32 mouse cellular contexts compared by ENCODE assay signal in the genomic region with DNA sequence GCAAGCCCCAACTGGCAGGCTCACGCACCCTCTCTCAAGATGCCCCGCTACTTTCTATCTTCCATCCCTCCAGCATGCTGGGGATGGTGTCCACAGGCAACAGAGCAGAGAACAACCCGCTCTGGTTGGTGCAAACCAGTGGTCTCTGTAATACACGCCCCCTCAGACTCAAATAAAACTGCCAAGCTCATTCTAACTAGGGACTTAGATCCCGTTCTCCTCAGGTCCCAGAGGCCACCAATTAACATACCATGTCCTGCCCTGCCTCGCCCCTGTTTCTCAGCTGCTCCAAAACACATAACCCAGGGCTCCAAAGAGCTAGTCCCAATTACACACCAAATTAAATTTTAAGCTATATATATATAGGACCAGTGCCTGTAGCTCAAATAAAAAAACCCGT. TPM values are rescaled to one million over a fixed set of nuclear protein-coding genes. Genes with fewer than 3 reads are reported as not detected.
DNase-seq lines count a peak whose midpoint lies in the region; ATAC-seq and TF ChIP-seq lines count a peak whose summit lies in the region.
"Had no signal": no experiment of that assay in that cellular context is flagged by ENCODE, and none has a peak within 500 bp of the region (broad histone marks: within the 10 kb centered on the region; RNA-seq: fewer than 3 reads in every experiment).

No protein-coding gene starts in this region.

- ATAC-seq in intestine, embryonic 15.5 days: 0 out of 2 replicates have a peak, but pooled peaks have one; percentile 21
- ATAC-seq in intestine, postnatal 0 days: no peak
- peak; percentile 54; the same call in 1 of the 2 replicates for ATAC-seq in neural tube, embryonic 14.5 days (ENCODE audit: low read depth)
- ATAC-seq in limb, embryonic 12.5 days (ENCODE audit: insufficient number of reproducible peaks, insufficient read depth, low FRiP score, low TSS enrichment, low read depth): peak; percentile 89
- ATAC-seq: CD4-positive, CD25-positive, alpha-beta regulatory T cell, adult 4 months; forebrain, embryonic 14.5 days; inflammation-experienced regulatory T-cells, adult 6 months; midbrain, embryonic 16.5 days had no signal

- H3K27ac ChIP-seq in intestine, embryonic 15.5 days: no peak overlapping the region
- H3K27ac ChIP-seq in intestine, postnatal 0 days (ENCODE audit: low read depth, low read length): no peak overlapping the region
- no peak overlapping the region for H3K27ac ChIP-seq in neural tube, embryonic 14.5 days (ENCODE audit: low read depth, low read length)
- H3K27ac ChIP-seq in limb, embryonic 12.5 days: peak overlapping the region; percentile 83
- H3K27ac ChIP-seq: heart, embryonic 10.5 days; heart, embryonic 15.5 days; hindbrain, embryonic 14.5 days; left cerebral cortex, adult 2 months; liver, embryonic 14.5 days; midbrain, embryonic 10.5 days; neural tube, embryonic 12.5 days; stomach, postnatal 0 days had no signal

- no peaks in the 10 kb centered on the region for H3K36me3 ChIP-seq in intestine, embryonic 15.5 days
- H3K36me3 ChIP-seq in intestine, postnatal 0 days (ENCODE audit: control insufficient read depth, insufficient read depth): no peaks in the 10 kb centered on the region
- no peaks in the 10 kb centered on the region for H3K36me3 ChIP-seq in neural tube, embryonic 14.5 days (ENCODE audit: control insufficient read depth, insufficient read depth, low read length)
- H3K36me3 ChIP-seq in limb, embryonic 12.5 days: no peaks in the 10 kb centered on the region
- H3K36me3 ChIP-seq: heart, embryonic 10.5 days; heart, embryonic 15.5 days; midbrain, embryonic 10.5 days; neural tube, embryonic 12.5 days had no signal

- no peak overlapping the region for H3K9ac ChIP-seq in intestine, embryonic 15.5 days
- no peak overlapping the region for H3K9ac ChIP-seq in intestine, postnatal 0 days (ENCODE audit: low read depth, low read length)
- H3K9ac ChIP-seq in neural tube, embryonic 14.5 days (replicated peaks; ENCODE audit: low read depth, low read length): no peak overlapping the region
- H3K9ac ChIP-seq in limb, embryonic 12.5 days (replicated peaks): no peak overlapping the region
- H3K9ac ChIP-seq: heart, embryonic 15.5 days; hindbrain, embryonic 14.5 days; liver, embryonic 14.5 days; lung, embryonic 14.5 days; neural tube, embryonic 12.5 days had no signal

- peaks cover 13% of the 10 kb centered on the region for H3K4me1 ChIP-seq in intestine, embryonic 15.5 days (replicated peaks)
- no peaks in the 10 kb centered on the region for H3K4me1 ChIP-seq in intestine, postnatal 0 days (replicated peaks; ENCODE audit: control insufficient read depth, insufficient read depth, low read length)
- peaks cover 7% of the 10 kb centered on the region; the same call in 1 of the 2 replicates for H3K4me1 ChIP-seq in neural tube, embryonic 14.5 days (ENCODE audit: control insufficient read depth, insufficient read depth, low read length)
- peaks cover 84% of the 10 kb centered on the region for H3K4me1 ChIP-seq in limb, embryonic 12.5 days (replicated peaks)

- no peak for TF ChIP-seq CTCF in intestine, postnatal 0 days (IDR thresholded peaks at IDR 0.05; ENCODE audit: low read depth)

- no peak overlapping the region for H3K4me3 ChIP-seq in intestine, embryonic 15.5 days (replicated peaks)
- no peak overlapping the region for H3K4me3 ChIP-seq in intestine, postnatal 0 days (ENCODE audit: low read depth, low read length)
- H3K4me3 ChIP-seq in neural tube, embryonic 14.5 days (ENCODE audit: low read depth, low read length): no peak overlapping the region
- H3K4me3 ChIP-seq in limb, embryonic 12.5 days (replicated peaks): no peak overlapping the region
- H3K4me3 ChIP-seq: heart, embryonic 10.5 days; heart, embryonic 15.5 days; left cerebral cortex, adult 2 months; midbrain, embryonic 10.5 days; neural tube, embryonic 12.5 days had no signal

- no peak overlapping the region for H3K4me2 ChIP-seq in intestine, embryonic 15.5 days (replicated peaks)
- no peak overlapping the region for H3K4me2 ChIP-seq in intestine, postnatal 0 days (replicated peaks; ENCODE audit: low read depth)
- H3K4me2 ChIP-seq in neural tube, embryonic 14.5 days (ENCODE audit: low read depth, low read length): no peak overlapping the region
- H3K4me2 ChIP-seq in limb, embryonic 12.5 days: peak overlapping the region; percentile 39
- H3K4me2 ChIP-seq: heart, embryonic 15.5 days; hindbrain, embryonic 14.5 days; lung, embryonic 14.5 days; neural tube, embryonic 12.5 days had no signal

- H3K9me3 ChIP-seq in intestine, embryonic 15.5 days: no peaks in the 10 kb centered on the region
- no peaks in the 10 kb centered on the region for H3K9me3 ChIP-seq in intestine, postnatal 0 days (ENCODE audit: control insufficient read depth)
- no peaks in the 10 kb centered on the region for H3K9me3 ChIP-seq in neural tube, embryonic 14.5 days (ENCODE audit: control insufficient read depth, low read length)
- H3K9me3 ChIP-seq in limb, embryonic 12.5 days: no peaks in the 10 kb centered on the region
- H3K9me3 ChIP-seq: heart, embryonic 10.5 days; heart, embryonic 15.5 days; midbrain, embryonic 10.5 days; neural tube, embryonic 12.5 days had no signal

- no peak for DNase-seq in neural tube, embryonic 10.5 days (ENCODE audit: extremely low spot score, low spot score)
- no peak for DNase-seq in adrenal gland, postnatal 10 days
- no peak for DNase-seq in lung, adult 18-20 months
- DNase-seq: adrenal gland, postnatal 36 days; cerebellum, adult 18-20 months; cerebellum, postnatal 10 days; gastrocnemius, postnatal 25 days; heart, adult 11 months; heart, postnatal 36 days; kidney, postnatal 10 days; liver; lung, embryonic 14.5 days; lung, postnatal 14 days; right cerebral cortex, postnatal 4 days; thymus, adult 18-20 months; thymus, postnatal 25 days had no signal

- no peaks in the 10 kb centered on the region for H3K27me3 ChIP-seq in intestine, embryonic 15.5 days (replicated peaks)
- no peaks in the 10 kb centered on the region for H3K27me3 ChIP-seq in intestine, postnatal 0 days (replicated peaks; ENCODE audit: control insufficient read depth, insufficient read depth, low read length)
- H3K27me3 ChIP-seq in neural tube, embryonic 14.5 days (ENCODE audit: control insufficient read depth, insufficient read depth, low read length): no peaks in the 10 kb centered on the region
- H3K27me3 ChIP-seq in limb, embryonic 12.5 days: peaks cover 58% of the 10 kb centered on the region
- H3K27me3 ChIP-seq: heart, embryonic 15.5 days; neural tube, embryonic 12.5 days had no signal

- WGBS in intestine, embryonic 15.5 days: 54% methylated on average over 7 of the region's 7 CpGs
- WGBS in intestine, postnatal 0 days: 52% methylated on average over 7 of the region's 7 CpGs
- 41% methylated on average over 7 of the region's 7 CpGs for WGBS in neural tube, embryonic 14.5 days
- WGBS in limb, embryonic 12.5 days: 8% methylated on average over 7 of the region's 7 CpGs

RNA-seq across cellular contexts. Expression of gene Clmn, which starts 50.6 kb away (rescaled TPM):
- polyA plus RNA-seq in intestine, embryonic 15.5 days (2015; fragmentation: Nextera tagmentation; extraction: Ambion mirVana): 4.1 and 4.3 TPM in 2 replicates
- polyA plus RNA-seq in intestine, postnatal 0 days (2015; fragmentation: Nextera tagmentation; extraction: Ambion mirVana): 8.8 and 9.3 TPM in 2 replicates
- polyA plus RNA-seq in neural tube, embryonic 14.5 days (2014; fragmentation: Nextera tagmentation; extraction: Ambion mirVana): 0.79 and 1.7 TPM in 2 replicates
- 4.8 and 5.2 TPM in 2 replicates for polyA plus RNA-seq in limb, embryonic 12.5 days (2016; fragmentation: Nextera tagmentation; extraction: Ambion mirVana)
- 10 to 100 TPM; 14.4 to 18.3 TPM for total RNA-seq in adrenal gland, postnatal 10 days (2021)
- polyA plus RNA-seq: CD4-positive, CD25-positive, alpha-beta regulatory T cell, adult 4 months had no signal
